Mouse (Mus musculus) E14TG2a.4 (cell line): Measurements from ENCODE around the gene Foxm1.

Source experiments
- CTCF ChIP-seq: conservative IDR thresholded peaks from 2 replicates; pipeline ENCODE4 v1.5.1; 2014; ENCODE audit warnings: low read length
- NANOG ChIP-seq: IDR thresholded peaks from 2 replicates; pipeline ENCODE4 v1.6.1; 2014; ENCODE audit warnings: borderline replicate concordance, low read length, mixed read lengths
- POU5F1 ChIP-seq: IDR thresholded peaks from 2 replicates; pipeline ENCODE4 v1.6.1; 2014; ENCODE audit warnings: low read length, borderline replicate concordance

DNA sequence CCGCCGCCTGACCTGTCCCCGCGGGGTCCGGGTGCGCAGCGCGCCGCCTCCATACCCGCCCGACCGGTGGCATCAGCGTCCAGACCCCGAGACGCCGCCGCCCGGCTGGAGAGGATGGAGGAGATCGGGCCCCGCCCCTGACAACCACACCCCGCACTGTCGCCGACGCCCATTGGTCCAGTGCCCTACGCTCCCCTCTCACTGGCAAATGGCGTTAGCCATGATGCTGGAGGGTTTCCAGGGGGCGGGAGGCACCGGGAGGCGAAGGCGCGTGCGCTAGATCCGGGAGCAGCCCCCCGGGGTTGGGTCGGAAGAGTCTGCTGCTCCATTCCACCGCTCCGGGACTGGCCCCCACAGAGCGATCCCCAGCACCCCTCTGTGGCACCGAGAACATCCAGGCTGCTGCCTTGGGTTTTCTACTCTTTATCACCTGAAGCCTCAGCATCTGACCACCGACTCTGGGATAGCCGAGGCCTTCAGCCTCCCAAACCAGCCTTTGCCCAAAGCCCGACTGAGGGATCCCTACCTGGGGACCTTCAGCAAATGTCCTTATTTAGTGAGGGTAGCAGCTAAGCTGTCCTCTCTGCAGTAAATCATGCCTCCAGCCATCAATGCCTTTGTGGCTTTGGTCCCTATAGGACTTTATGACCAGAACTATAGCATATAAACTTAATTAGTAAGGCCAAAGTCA lies 6.9 kb upstream of the Foxm1 start, which contains the start of gene Tulp3:
- TF ChIP-seq CTCF (no peak), NANOG (no peak), POU5F1 (no peak)
